Mouse (Mus musculus) naive thymus-derived CD4-positive, alpha-beta T cell, adult 2 months (primary cell): ENCODE measurements around the gene Glod4.
"Not testable (repeated sequence)": the region's sequence is repeated elsewhere in the genome, so short reads cannot be mapped to it uniquely, and the experiment has no call there.

Source experiments
- DNase-seq: peaks from one replicate; pipeline ENCODE4 v3.0.0-alpha.2; 2011; ENCODE audit warnings: low read depth

Gene Glod4

GRCm38 (mm10) chr11:76257386-76257785, 13.9 kb upstream of the Glod4 start:
- DNase-seq, result no peak

- no peak for DNase-seq
Observed at GRCm38 (mm10) chr11:76256129-76256528, 12.6 kb upstream of the Glod4 start.

- DNase-seq, result no peak
Observed at GRCm38 (mm10) chr11:76255431-76256001, 12.0 kb upstream of the Glod4 start.

DNA sequence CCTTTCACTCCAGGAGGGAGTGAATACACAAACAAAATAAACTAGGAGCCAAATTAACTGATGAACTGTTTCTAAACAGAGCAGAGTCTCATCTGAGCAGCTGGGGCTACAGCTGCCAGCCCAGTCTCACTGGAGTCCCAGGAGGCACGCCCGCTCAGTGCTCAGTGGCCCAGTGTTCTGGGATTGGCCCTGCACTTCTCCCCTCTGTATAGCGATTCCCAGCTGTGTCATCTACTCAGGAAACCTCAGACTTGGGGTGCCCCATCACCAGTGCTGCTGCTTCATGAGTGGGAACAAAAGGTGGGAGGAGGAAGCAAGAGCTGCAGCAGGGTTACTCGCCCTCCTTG, 10.4 kb upstream of the Glod4 start:
- DNase-seq, result no peak

GRCm38 (mm10) chr11:76253145-76253917, 9.8 kb upstream of the Glod4 start:
- peak; percentile 89 for DNase-seq

DNA sequence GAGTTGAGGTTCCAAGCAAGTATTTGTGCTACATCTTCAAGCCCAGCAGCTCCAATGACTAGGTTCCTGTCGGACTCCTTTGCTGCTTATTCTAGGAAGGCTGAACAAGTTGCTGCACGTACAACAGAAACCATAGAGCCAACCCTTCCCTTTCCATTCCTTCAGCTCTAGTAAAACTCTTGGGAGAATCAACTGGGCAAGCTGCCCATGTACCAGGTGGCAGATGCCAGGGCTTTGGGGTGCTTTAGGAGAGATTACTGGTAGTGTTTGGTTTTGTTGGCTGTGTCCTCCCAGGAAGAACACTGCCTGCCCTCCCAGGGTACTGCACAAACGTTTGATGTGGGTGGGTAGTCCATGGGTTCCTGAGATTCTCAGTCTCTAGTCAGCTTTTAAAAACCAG, 8.5 kb upstream of the Glod4 start:
- no peak for DNase-seq

DNA sequence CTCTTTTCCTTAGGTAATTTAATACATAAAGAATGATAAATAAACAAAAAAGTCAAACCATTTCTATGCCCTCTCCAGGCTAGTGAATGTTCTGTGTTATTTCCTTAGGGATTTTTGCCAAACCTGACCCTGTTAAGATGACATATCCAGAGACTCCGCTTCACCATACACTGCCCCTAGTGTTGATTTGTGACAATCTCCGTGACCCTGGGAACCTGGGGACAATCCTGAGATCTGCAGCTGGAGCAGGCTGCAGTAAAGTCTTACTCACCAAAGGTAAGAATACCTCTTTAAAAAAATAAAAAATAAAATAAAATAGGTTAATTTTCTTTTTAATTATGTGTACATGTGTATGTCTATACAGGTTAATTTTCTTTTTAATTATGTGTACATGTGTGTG, 3.7 kb upstream of the Glod4 start:
- DNase-seq, result no peak

DNA sequence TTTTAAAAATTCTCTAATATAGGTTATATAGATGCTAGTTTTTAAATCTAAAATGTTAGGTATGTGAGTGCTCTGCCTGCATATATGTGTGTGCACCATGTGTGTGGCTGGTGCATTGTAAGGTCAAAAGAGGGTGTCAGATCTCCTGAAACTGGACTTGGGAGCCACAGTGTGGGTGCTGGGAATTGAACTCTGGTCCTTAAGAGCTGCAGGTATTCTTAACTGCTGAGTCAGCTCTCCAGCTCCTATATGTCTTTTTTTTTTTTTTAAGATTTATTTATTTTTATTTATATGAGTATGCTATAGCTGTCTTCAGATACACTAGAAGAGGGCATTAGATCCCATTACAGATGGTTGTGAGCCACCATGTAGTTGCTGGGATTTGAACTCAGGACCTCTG, 2.9 kb upstream of the Glod4 start:
- DNase-seq, result no peak

DNA sequence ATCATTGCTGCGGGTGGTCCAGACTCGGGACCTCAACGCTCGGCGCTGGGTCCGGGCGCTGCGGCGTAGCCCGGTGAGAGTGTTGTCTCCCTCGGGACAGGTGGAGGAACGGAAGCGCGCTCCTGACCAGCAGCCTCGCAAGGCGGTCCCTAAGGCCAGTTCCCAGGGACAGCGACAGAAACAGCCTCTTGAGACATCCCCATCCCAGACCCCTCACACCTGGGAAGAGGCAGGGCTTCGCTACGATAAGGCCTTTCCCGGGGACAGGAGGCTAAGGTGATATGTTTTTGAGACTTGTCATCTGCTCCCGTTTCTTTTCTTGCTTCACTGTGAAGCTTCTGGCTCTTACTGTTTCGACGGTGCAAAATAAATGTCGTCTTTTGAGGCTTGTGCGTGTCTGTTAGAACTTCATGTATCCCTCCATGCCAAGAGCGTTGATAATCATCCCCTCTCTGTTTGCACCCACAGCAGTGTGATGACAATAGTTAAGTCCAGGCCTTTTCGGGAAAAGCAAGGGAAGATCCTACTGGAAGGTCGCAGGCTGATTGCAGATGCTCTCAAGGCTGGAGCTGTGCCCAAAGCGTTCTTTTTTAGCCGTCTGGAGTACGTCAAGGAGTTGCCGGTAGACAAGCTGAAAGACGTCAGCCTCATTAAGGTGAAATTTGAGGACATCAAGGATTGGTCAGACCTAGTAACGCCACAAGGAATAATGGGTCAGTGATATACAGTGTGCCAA, 454 bp upstream of the Glod4 start:
- DNase-seq, result no peak

DNA sequence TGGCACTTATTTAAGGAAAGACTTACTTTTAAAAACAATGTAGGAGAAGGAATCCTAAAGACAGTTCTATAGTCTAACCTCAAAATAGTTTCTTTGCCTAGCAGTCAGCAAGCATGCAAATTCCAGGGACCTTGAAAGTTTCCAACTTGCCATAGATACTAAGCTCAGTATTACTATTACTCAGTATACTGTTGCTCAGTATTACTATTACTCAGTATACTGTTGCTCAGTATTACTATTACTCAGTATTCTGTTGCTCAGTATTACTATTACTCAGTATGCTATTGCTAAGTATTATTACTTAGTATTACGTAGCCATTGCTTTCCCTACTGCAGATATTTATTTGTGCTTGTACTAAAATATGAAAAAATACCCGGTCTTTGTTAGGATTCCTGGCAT, 3.8 kb downstream of the Glod4 start:
- DNase-seq, result no peak

DNA sequence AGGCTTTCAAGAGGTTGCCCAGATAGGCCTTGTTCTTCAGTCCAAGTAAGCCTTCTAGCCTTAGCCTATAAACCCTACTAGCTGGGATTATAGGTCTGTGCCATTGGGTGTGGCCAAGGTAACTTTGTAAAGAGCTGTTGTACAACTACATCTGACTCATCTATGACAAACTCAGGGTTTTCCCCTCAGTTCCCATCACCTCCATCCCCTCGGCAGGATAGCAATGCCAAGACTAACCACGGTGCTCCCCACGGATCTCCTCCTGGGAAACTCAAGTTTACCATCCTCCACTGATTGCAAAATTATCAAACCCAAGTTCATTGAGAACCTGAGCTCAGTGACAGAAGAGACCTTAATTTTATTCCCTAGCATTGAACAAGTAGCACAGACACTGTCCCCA, 7.4 kb downstream of the Glod4 start:
- DNase-seq, result no peak

DNA sequence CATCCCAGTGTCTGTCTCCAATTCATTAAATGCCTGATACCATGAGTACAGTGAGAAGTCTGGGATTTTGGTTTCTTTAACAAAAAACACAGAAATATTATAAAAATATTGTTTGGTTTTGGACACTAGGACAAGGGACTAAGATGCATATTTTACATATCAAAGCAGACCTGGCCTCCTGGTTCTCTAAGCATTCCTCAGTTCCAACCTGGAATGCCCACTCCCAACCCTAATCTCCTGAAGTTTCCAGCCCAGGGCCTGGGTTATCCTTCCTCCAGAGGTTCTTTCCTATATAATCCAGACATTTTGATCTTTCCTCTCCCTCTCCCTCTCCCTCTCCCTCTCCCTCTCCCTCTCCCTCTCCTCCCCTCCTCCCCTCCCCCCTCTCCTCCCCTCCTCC, 18.5 kb downstream of the Glod4 start:
- DNase-seq, result no peak

DNA sequence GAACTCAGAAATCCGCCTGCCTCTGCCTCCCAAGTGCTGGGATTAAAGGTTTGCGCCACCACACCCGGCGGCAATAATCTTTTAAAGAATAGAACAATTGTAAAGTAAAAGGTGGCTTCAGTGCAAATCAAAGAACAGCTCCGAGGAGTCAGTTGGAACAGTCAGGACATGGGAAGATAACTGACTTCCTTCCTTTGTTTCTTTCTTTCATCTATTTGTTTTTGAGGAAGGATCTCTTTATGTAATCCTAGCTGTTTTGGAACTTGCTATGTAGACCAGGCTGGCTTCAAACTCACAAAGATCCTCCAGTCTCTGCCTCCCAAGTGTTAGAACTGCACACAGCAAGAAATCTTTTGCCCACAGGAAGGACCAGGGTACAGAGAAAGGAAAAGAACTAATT, 18.9 kb downstream of the Glod4 start:
- DNase-seq, result no peak

DNA sequence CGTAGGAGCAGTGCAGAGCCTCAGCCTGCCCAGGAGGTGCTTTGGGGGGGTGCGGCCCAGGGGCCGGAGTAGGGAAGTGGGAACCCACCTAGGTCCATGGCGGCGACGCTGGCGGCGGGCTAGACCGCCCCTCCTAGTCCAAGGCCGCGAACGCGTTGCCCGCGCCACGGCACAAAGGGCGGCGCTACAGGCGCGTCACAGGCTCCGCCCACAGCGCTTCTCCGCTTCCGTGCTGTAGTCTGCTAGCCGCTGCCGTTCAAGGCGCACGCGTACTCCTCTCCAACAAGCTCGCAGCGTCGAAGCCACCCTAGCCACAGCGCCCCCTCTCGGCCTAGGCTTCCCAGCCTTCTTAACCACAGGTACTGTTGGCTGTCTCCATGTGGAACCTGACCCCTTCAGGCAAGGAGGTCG, 26.1 kb downstream of the Glod4 start, which contains the start of the genes Dbil5 and Gemin4:
TSS of gene Dbil5 (plus strand) at position 219 of the 411 bp plus-strand sequence.
TSS of gene Gemin4 (minus strand) at position 275 of the 411 bp plus-strand sequence.
- DNase-seq, result peak; percentile 100

DNA sequence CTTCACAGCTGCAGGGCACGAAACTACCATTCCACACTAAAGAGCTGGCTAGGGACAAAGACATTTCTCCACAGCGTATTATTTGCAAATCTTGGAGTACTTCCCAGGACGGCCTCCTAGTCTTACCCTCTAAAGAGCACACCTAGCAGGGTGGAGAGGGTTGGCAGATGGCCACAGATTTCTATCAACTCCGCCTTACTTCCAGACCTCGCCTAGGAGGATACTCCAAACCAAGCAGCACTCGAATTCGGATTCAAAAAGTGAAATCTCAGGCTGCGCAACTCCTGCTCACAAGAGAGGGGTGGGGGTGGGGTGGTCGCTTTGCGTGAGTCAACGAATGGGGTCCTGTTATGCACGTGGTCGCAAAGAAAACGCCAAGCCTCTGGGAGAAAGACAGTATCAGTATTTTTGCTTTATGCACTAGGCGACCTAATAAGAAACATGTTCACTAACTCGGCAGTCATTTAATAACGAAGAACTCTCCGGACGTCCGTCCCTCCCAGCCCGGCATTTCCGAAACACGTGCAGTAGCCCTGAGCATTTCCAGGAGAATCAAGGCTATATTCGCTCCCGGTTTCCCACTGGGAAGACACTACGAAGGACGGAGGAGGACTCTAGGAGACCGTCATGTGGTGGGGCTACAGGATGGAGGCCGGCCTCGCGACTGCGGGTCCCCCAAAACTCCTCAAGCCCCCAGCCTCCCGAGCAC, 26.7 kb downstream of the Glod4 start:
- no peak for DNase-seq

GRCm38 (mm10) chr11:76216049-76216540, 27.4 kb downstream of the Glod4 start:
- DNase-seq, result peak; percentile 12

- peak; percentile 46 for DNase-seq
Observed at GRCm38 (mm10) chr11:76215011-76215410, 28.5 kb downstream of the Glod4 start.

DNA sequence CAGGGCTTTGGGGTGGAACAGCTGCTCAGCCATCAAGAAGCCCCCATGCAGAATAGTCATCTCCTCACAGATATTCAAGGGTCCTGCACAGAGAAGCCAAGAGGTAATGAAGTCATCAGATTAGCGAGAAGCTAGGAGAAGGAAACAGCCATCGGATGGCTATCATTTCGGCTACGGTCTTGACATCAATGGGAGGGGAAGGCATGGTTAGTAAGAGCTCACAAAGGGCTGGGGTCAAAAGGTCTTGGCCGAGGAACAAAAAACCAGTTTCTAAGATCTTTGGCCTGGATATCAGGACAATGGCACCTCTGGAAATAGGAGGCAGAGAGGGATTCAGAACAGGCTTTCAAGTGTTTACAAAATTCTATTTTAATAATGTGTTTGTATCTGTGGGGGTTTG, 29.7 kb downstream of the Glod4 start:
- no peak for DNase-seq

DNA sequence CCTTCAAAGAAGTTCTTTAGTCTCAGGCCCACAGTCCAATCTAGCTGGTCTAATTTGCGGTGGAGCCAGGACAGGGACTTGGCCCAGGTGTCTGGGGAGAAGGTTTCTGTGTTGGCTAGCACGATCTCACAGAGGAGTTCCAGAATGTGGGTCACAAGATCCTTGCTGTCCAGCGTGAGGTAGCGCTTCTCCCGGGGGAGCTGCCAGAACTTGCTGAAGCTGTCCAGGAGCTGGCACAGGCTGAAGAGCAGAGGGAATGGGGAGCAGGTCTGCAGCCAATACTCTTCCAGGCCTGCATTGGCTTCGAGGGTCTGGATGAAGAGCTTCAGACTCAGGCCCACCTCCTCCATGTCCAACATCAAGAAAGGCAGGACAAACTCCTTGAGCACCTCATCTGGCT, 31.9 kb downstream of the Glod4 start:
- not testable (repeated sequence) for DNase-seq

DNA sequence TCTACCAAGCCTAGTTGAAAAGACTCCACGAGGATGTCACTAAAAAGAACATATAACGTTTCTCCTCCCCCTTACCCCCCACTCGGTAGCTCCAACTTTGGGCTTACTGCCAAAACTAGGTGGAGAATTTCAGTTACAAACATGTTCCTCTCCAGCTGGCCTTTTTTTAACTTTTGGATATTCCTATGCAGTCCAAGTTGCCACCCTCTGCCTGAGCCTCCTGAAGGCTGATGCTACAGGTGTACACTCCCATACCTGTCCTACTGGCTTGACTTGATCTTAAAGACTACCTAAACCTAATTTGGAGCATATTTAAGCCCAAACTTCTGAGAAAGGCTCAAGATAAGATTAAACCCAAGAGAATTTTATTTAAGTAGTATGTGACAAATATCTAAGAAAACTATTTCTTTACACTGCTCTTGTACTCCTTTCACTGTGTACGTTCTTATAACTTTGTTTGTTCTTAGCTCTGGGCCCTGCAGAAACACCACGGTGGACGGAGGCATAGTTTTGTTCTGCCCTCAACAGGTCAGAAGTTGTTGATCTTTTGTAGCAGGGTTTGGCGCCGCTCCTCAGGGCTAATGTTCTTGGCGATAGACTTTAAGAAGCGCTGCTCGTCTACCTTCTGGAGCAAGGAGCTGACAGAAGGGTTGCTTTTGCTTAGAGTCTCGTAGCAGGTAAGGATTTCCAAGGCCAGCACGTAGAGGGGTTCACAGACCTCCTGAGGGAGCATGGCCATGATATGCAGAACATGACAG, 33.1 kb downstream of the Glod4 start:
- no peak for DNase-seq

GRCm38 (mm10) chr11:76206793-76207192, 36.7 kb downstream of the Glod4 start:
- DNase-seq, result no peak
